12 mouse cellular contexts compared by ENCODE assay signal in genomic region chr2:167691410-167691809, GRCm38 (mm10). TPM values are rescaled to one million over a fixed set of nuclear protein-coding genes. Genes with fewer than 3 reads are reported as not detected.
A peak's percentile ranks its signal among the peaks of the same experiment; 100 is the strongest.
DNase-seq lines count a peak whose midpoint lies in the region; ATAC-seq and TF ChIP-seq lines count a peak whose summit lies in the region.
"Had no signal": no experiment of that assay in that cellular context is flagged by ENCODE, and none has a peak within 500 bp of the region (broad histone marks: within the 10 kb centered on the region; RNA-seq: fewer than 3 reads in every experiment).

No protein-coding gene starts in this region.

- no peaks in the 10 kb centered on the region for H3K9me3 ChIP-seq in limb, embryonic 15.5 days
- no peaks in the 10 kb centered on the region for H3K9me3 ChIP-seq in limb, embryonic 10.5 days (replicated peaks)
- H3K9me3 ChIP-seq in liver, postnatal 0 days (ENCODE audit: low read length), result no peaks in the 10 kb centered on the region
- H3K9me3 ChIP-seq: forebrain, embryonic 15.5 days; midbrain, embryonic 12.5 days had no signal

- ATAC-seq in limb, embryonic 15.5 days (ENCODE audit: insufficient number of reproducible peaks, low FRiP score, low TSS enrichment, low read depth), result no peak
- no peak for ATAC-seq in liver, postnatal 0 days
- ATAC-seq: activated CD4-positive, CD25-positive, alpha-beta regulatory T cell, adult 4 months; forebrain, embryonic 15.5 days had no signal

- intact Hi-C loops in gastrocnemius, adult 2 months (cut with DNase I), result loop anchor here (1.0 kb wide), 1 partner anchor 158 kb away; no protein-coding TSS in a partner anchor

- no peak overlapping the region for H3K9ac ChIP-seq in limb, embryonic 15.5 days
- peak overlapping the region; percentile 95 for H3K9ac ChIP-seq in liver, postnatal 0 days (replicated peaks)
- H3K9ac ChIP-seq: forebrain, embryonic 15.5 days; hindbrain, embryonic 14.5 days; midbrain, embryonic 12.5 days had no signal

- H3K4me3 ChIP-seq in gastrocnemius, adult 2 months, result peak overlapping the region; percentile 93
- H3K4me3 ChIP-seq in limb, embryonic 15.5 days, result peak overlapping the region; percentile 82; the same call in 1 of the 2 replicates
- H3K4me3 ChIP-seq in limb, embryonic 10.5 days, result no peak overlapping the region
- H3K4me3 ChIP-seq in bone marrow macrophage, adult 2 months (ENCODE audit: insufficient read depth, low read length), result peak overlapping the region; percentile 96
- peak overlapping the region; percentile 78 for H3K4me3 ChIP-seq in liver, postnatal 0 days (ENCODE audit: low read depth, low read length)
- H3K4me3 ChIP-seq: forebrain, embryonic 15.5 days; midbrain, embryonic 12.5 days had no signal

- WGBS in limb, embryonic 15.5 days, result 86% methylated on average over 6 of the region's 6 CpGs
- WGBS in limb, embryonic 10.5 days, result 90% methylated on average over 6 of the region's 6 CpGs
- WGBS in liver, postnatal 0 days (ENCODE audit: insufficient replicate concordance), result 80% methylated on average over 6 of the region's 6 CpGs

- H3K27ac ChIP-seq in gastrocnemius, adult 2 months, result peak overlapping the region; percentile 98
- no peak overlapping the region for H3K27ac ChIP-seq in limb, embryonic 15.5 days
- H3K27ac ChIP-seq in limb, embryonic 10.5 days, result no peak overlapping the region
- peak overlapping the region; percentile 95 for H3K27ac ChIP-seq in bone marrow macrophage, adult 2 months (ENCODE audit: insufficient read depth, low read depth, low read length)
- peak overlapping the region; percentile 99 for H3K27ac ChIP-seq in liver, postnatal 0 days (ENCODE audit: low read depth)
- H3K27ac ChIP-seq: forebrain, embryonic 15.5 days; hindbrain, embryonic 14.5 days; midbrain, embryonic 12.5 days had no signal

- H3K36me3 ChIP-seq in limb, embryonic 15.5 days, result no peaks in the 10 kb centered on the region
- H3K36me3 ChIP-seq in limb, embryonic 10.5 days, result no peaks in the 10 kb centered on the region
- H3K36me3 ChIP-seq in liver, postnatal 0 days (replicated peaks; ENCODE audit: insufficient read depth, low read length), result peaks cover 10% of the 10 kb centered on the region; the same call in 1 of the 2 replicates
- H3K36me3 ChIP-seq: forebrain, embryonic 15.5 days; midbrain, embryonic 12.5 days had no signal

- TF ChIP-seq EP300 in liver, postnatal 0 days (IDR thresholded peaks at IDR 0.05; ENCODE audit: low read depth), result no peak

- no peak for TF ChIP-seq POLR2A in bone marrow macrophage, adult 2 months (IDR thresholded peaks at IDR 0.05; ENCODE audit: borderline replicate concordance, low read depth, low read length)

- H3K27me3 ChIP-seq in limb, embryonic 15.5 days, result peaks cover 33% of the 10 kb centered on the region
- H3K27me3 ChIP-seq in limb, embryonic 10.5 days (ENCODE audit: low read depth, poor library complexity, severe bottlenecking), result peaks cover 67% of the 10 kb centered on the region
- peaks cover 3% of the 10 kb centered on the region; the same call in 1 of the 2 replicates for H3K27me3 ChIP-seq in liver, postnatal 0 days (ENCODE audit: insufficient read depth, low read length)

- peak overlapping the region; percentile 35 for H3K4me2 ChIP-seq in limb, embryonic 15.5 days
- peak overlapping the region; percentile 76 for H3K4me2 ChIP-seq in liver, postnatal 0 days (ENCODE audit: low read depth, low read length)
- H3K4me2 ChIP-seq: forebrain, embryonic 15.5 days; midbrain, embryonic 12.5 days had no signal

- H3K4me1 ChIP-seq in limb, embryonic 15.5 days, result peaks cover 40% of the 10 kb centered on the region
- H3K4me1 ChIP-seq in limb, embryonic 10.5 days, result peaks cover 34% of the 10 kb centered on the region
- H3K4me1 ChIP-seq in bone marrow macrophage, adult 2 months (ENCODE audit: control insufficient read depth, insufficient read depth, low read length), result peaks cover 20% of the 10 kb centered on the region
- H3K4me1 ChIP-seq in liver, postnatal 0 days (ENCODE audit: insufficient read depth), result peaks cover 22% of the 10 kb centered on the region

- peak; percentile 52 for DNase-seq in gastrocnemius, adult 2 months
- no peak for DNase-seq in gastrocnemius, postnatal 25 days
- no peak for DNase-seq in limb, embryonic 10.5 days (ENCODE audit: low spot score)
- DNase-seq in liver, postnatal 0 days, result no peak
- DNase-seq in left cerebral cortex, adult 9 months (ENCODE audit: low spot score in 2 of 2), result no peak
- DNase-seq in urinary bladder, adult 18-20 months (ENCODE audit: low spot score in 2 of 2), result no peak

- no peak for TF ChIP-seq CTCF in gastrocnemius, adult 2 months (IDR thresholded peaks at IDR 0.05)
- TF ChIP-seq CTCF in bone marrow macrophage, adult 2 months (IDR thresholded peaks at IDR 0.05; ENCODE audit: low read depth, low read length), result no peak
- no peak for TF ChIP-seq CTCF in liver, postnatal 0 days (IDR thresholded peaks at IDR 0.05; ENCODE audit: low read depth)

RNA-seq across cellular contexts. Expression of gene Tmem189, which starts 1.8 kb away (rescaled TPM):
- total RNA-seq in gastrocnemius, adult 2 months (2021), result 10 to 100 TPM; 13.0 to 14.9 TPM
- 10 to 100 TPM; 13.4 to 18.9 TPM for total RNA-seq in gastrocnemius, postnatal 25 days (2021)
- 36.2 and 40.1 TPM in 2 replicates for polyA plus RNA-seq in limb, embryonic 15.5 days (2015; fragmentation: Nextera tagmentation; extraction: Ambion mirVana)
- polyA plus RNA-seq in limb, embryonic 10.5 days (2016; fragmentation: Nextera tagmentation; extraction: Ambion mirVana), result 41.9 and 43.2 TPM in 2 replicates
- 129 and 138 TPM in 2 replicates for polyA plus RNA-seq in bone marrow macrophage, adult 2 months (2012; ENCODE audit: insufficient read depth, insufficient read length, missing spikeins)
- 9.8 and 10.1 TPM in 2 replicates for polyA plus RNA-seq in liver, postnatal 0 days (2015; fragmentation: Nextera tagmentation; extraction: Ambion mirVana)

RNA-seq across cellular contexts. Expression of gene Cebpb, which starts 2.7 kb away (rescaled TPM):
- total RNA-seq in gastrocnemius, adult 2 months (2021), result 100 to 1,000 TPM; 106 to 181 TPM
- 10 to 100 TPM; 93.5 to 95.6 TPM for total RNA-seq in gastrocnemius, postnatal 25 days (2021)
- 20.5 and 25.0 TPM in 2 replicates for polyA plus RNA-seq in limb, embryonic 15.5 days (2015; fragmentation: Nextera tagmentation; extraction: Ambion mirVana)
- 1.2 and 2.2 TPM in 2 replicates for polyA plus RNA-seq in limb, embryonic 10.5 days (2016; fragmentation: Nextera tagmentation; extraction: Ambion mirVana)
- polyA plus RNA-seq in bone marrow macrophage, adult 2 months (2012; ENCODE audit: insufficient read depth, insufficient read length, missing spikeins), result 109 and 122 TPM in 2 replicates
- polyA plus RNA-seq in liver, postnatal 0 days (2015; fragmentation: Nextera tagmentation; extraction: Ambion mirVana), result 27.5 and 43.6 TPM in 2 replicates

RNA-seq across cellular contexts. Expression of gene Gm20431, which starts 30.1 kb away (rescaled TPM):
- total RNA-seq in gastrocnemius, adult 2 months (2021), result 10 to 100 TPM in 1 of 2 experiments, 1 to 10 TPM in 1; 3.7 to 11.5 TPM
- total RNA-seq in gastrocnemius, postnatal 25 days (2021), result 10 to 100 TPM in 1 of 2 experiments, 1 to 10 TPM in 1; 7.7 to 11.6 TPM
- polyA plus RNA-seq in limb, embryonic 15.5 days (2015; fragmentation: Nextera tagmentation; extraction: Ambion mirVana), result 3.9 and 9.4 TPM in 2 replicates
- 1.0 and 4.0 TPM in 2 replicates for polyA plus RNA-seq in limb, embryonic 10.5 days (2016; fragmentation: Nextera tagmentation; extraction: Ambion mirVana)
- 13.5 and 19.6 TPM in 2 replicates for polyA plus RNA-seq in bone marrow macrophage, adult 2 months (2012; ENCODE audit: insufficient read depth, insufficient read length, missing spikeins)
- polyA plus RNA-seq in liver, postnatal 0 days (2015; fragmentation: Nextera tagmentation; extraction: Ambion mirVana), result 1.7 and 2.4 TPM in 2 replicates
- polyA plus RNA-seq: activated CD4-positive, CD25-positive, alpha-beta regulatory T cell, adult 4 months had no signal

RNA-seq across cellular contexts. Expression of gene Ube2v1, which starts 59.5 kb away (rescaled TPM):
- 100 to 1,000 TPM; 170 to 181 TPM for total RNA-seq in gastrocnemius, adult 2 months (2021)
- 100 to 1,000 TPM; 157 to 160 TPM for total RNA-seq in gastrocnemius, postnatal 25 days (2021)
- polyA plus RNA-seq in limb, embryonic 15.5 days (2015; fragmentation: Nextera tagmentation; extraction: Ambion mirVana), result 289 and 315 TPM in 2 replicates
- polyA plus RNA-seq in limb, embryonic 10.5 days (2016; fragmentation: Nextera tagmentation; extraction: Ambion mirVana), result 375 and 404 TPM in 2 replicates
- 132 and 166 TPM in 2 replicates for polyA plus RNA-seq in bone marrow macrophage, adult 2 months (2012; ENCODE audit: insufficient read depth, insufficient read length, missing spikeins)
- 122 TPM in 2 replicates for polyA plus RNA-seq in liver, postnatal 0 days (2015; fragmentation: Nextera tagmentation; extraction: Ambion mirVana)

Comparison
In these comparisons a context has a peak if more than half of its experiments do, and no peak if none do; other contexts are left out.
1. H3K27ac ChIP-seq: peak in gastrocnemius, adult 2 months (single experiment), bone marrow macrophage, adult 2 months (single experiment) and liver, postnatal 0 days (single experiment); none in limb, embryonic 15.5 days (single experiment) and limb, embryonic 10.5 days (single experiment).